Mouse (Mus musculus) liver, embryonic 12.5 days (tissue): ENCODE results near the gene Ipo9. TPM values are rescaled to one million over a fixed set of nuclear protein-coding genes. Genes with fewer than 3 reads are reported as not detected.

ENCODE experiments used
- microRNA-seq: library from miRNA; unstranded; fragments of <30 nt; microRNA quantifications from one replicate; pipeline ENCODE4, GENCODE M21; 2017
- polyA plus RNA-seq: library from polyadenylated mRNA; unstranded; fragments of >200 nt; fragmentation: Nextera tagmentation; extraction: Ambion mirVana; gene quantifications from 2 replicates; pipeline ENCODE4 v1.2.1, GENCODE M21; 2016

Ipo9 gene
- polyA plus RNA-seq, 1 experiment from 2014 or later, result 53.6 TPM

Small RNA genes within 50 kb of the gene (microRNA-seq; reads per million reads assigned to microRNA genes)
- gene Mir1231, result 1.8 reads per million

Other genes with a start within 250 kb of the Ipo9 start
- gene Elf3, start 171.9 kb downstream of the Ipo9 start, polyA plus RNA-seq, result 1.1 and 1.8 TPM in 2 replicates
- 36.6 and 38.6 TPM in 2 replicates for gene Rnpep, start 146.4 kb downstream of the Ipo9 start, polyA plus RNA-seq
- 204 and 208 TPM in 2 replicates for gene Timm17a, start 116.7 kb downstream of the Ipo9 start, polyA plus RNA-seq
- 0.11 and 0.12 TPM in 2 replicates for gene Lmod1, start 105.7 kb downstream of the Ipo9 start, polyA plus RNA-seq
- gene Shisa4, start 55.3 kb downstream of the Ipo9 start, polyA plus RNA-seq, result 5.4 and 5.5 TPM in 2 replicates
- gene Nav1, start 176.8 kb upstream of the Ipo9 start, polyA plus RNA-seq, result 3.2 TPM in 2 replicates